Mouse (Mus musculus) liver, postnatal 0 days (tissue): ENCODE measurements around the gene Gm4981.

Source experiments
- CTCF ChIP-seq: sonication (generic); IDR thresholded peaks from 2 replicates; pipeline ENCODE4 v1.5.1; 2016; ENCODE audit warnings: antibody characterized with exemption, low read depth
- EP300 ChIP-seq: IDR thresholded peaks from 2 replicates; pipeline ENCODE4 v1.6.1; 2016; ENCODE audit warnings: antibody characterized with exemption, low read depth, mild to moderate bottlenecking

DNA sequence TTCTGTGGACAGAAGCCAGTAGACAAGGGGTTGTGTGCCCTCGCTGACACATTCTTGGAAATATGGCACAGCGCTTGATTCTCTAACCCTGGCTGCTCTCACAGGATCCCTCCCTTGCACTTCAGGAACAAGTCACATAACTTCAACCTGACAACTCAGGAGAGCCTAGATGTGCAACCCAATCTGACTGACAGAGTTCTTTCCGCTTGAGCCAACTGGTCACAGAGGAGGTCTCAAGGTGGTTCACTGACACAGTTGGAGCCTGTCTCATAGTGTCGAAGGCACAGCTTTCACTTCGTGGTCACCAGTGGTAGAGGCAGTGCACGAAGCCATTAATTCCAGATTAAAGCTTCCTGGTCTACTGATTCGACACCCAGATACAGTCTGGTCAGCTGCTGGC, 24.3 kb downstream of the Gm4981 start:
- TF ChIP-seq CTCF (no peak), EP300 (no peak)
